Mouse (Mus musculus): Measurements from ENCODE around the gene Lrp4.
A peak's percentile ranks its signal among the peaks of the same experiment; 100 is the strongest.
"Not testable (repeated sequence)": the region's sequence is repeated elsewhere in the genome, so short reads cannot be mapped to it uniquely, and the experiment has no call there.

The Lrp4 gene

DNA sequence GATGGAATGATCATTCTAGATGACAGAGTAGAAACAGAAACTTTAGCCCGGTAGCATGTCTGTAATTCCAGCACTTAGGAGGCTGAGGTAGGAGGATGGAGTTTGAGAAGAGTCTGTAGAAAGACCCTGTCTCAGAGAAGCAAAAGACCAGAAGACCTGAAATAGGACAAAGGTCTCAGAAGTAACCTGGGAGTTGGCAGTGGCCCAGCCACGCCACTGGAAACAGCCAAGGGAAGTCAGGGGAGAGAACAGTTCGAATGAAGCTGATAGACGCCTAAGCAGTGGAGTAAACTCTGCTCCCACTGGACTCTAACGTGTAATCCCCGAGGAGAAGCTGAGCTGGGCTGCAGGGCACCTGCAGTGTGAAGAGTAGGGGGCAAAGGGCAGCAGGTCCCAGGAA, 27.9 kb downstream of the Lrp4 start:
- DNase-seq (ENCODE audit: low spot score) = no peak

GRCm38 (mm10) chr2:91487295-91487694, 30.0 kb downstream of the Lrp4 start:
- not testable (repeated sequence) for DNase-seq (ENCODE audit: low spot score)

GRCm38 (mm10) chr2:91492071-91492635, 34.8 kb downstream of the Lrp4 start:
- DNase-seq (ENCODE audit: low spot score) = no peak

DNA sequence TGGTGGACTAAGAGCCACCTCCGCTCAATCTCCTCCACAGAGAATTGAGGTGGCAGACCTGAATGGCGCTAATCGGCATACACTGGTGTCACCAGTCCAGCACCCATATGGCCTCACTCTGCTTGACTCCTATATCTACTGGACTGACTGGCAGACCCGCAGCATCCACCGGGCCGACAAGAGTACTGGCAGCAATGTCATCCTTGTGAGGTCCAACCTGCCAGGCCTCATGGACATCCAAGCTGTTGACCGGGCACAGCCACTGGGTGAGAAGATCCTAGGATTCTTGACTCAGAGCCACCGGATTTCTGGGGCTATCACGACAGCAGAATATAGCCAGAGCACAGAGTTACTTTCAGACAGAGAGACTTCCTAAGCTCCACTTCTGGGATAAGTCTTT, 36.7 kb downstream of the Lrp4 start:
- no peak for DNase-seq (ENCODE audit: low spot score)

DNA sequence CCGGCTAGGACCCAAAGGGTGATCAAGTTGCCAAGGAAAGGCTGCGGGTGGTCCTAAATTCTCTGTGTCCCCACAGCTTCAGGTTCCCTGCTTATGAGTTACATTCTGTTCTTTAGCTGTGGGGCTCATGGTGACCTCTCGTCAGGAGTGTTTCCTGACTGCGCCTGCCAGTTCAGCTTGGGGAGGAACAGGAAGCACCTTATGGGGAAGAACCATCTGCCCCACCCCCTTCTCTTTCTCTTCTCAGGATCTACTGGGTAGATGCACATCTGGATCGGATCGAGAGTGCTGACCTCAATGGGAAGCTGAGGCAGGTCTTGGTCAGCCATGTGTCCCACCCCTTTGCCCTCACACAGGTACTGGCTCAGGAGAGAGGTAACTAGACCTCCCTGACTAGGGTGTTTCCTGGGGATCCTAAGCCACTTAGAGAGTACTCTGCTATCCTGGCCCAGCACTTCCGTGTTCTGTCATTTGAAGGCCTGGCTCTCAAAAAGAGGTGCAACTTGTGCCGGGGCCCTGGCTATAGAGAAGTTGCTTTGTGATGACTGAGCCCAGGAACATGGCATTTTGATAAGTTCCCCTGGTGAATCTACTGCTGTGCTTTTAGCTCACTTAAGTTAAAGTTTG, 40.9 kb downstream of the Lrp4 start:
- DNase-seq (ENCODE audit: low spot score) = no peak

DNA sequence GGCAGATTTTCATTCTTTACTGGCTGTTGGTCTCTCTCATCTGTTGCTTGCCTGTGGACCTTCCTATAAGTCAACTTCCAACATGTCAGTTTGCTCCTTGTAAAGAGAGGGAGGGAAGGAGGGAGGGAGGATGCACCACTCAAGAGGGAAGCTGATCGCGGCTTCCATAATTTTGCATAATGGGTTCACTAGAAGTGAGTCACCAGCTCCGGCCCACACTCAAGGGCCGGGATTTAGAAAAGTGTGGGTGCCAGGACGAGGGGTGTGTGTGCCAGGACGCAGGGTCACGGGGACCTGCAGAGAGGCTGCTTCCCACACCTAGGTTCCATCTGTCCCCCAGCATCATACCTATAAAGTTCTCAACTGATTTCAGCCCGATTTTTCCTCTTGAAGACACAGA, 50.8 kb downstream of the Lrp4 start:
- DNase-seq (ENCODE audit: low spot score) = no peak

DNA sequence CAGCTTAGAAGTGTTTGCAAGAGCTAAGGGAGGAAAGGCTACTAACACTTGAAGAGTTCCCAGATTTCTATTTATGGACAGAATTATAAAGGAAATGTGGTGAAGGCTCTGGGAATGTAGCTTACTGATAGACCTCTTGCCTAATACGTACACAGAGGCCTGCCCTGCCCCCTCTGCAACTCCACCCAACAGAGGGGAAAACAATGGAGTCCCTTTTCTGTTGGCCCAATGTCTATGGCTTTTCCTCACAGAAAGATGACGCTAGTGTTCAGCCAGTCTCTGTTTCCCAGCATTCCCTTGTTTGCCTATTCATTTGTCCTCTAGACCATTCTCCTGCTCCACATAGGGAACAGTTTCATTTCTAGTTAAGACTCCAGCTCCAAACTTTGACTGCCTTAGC, 59.9 kb downstream of the Lrp4 start:
- DNase-seq (ENCODE audit: low spot score) = no peak

DNA sequence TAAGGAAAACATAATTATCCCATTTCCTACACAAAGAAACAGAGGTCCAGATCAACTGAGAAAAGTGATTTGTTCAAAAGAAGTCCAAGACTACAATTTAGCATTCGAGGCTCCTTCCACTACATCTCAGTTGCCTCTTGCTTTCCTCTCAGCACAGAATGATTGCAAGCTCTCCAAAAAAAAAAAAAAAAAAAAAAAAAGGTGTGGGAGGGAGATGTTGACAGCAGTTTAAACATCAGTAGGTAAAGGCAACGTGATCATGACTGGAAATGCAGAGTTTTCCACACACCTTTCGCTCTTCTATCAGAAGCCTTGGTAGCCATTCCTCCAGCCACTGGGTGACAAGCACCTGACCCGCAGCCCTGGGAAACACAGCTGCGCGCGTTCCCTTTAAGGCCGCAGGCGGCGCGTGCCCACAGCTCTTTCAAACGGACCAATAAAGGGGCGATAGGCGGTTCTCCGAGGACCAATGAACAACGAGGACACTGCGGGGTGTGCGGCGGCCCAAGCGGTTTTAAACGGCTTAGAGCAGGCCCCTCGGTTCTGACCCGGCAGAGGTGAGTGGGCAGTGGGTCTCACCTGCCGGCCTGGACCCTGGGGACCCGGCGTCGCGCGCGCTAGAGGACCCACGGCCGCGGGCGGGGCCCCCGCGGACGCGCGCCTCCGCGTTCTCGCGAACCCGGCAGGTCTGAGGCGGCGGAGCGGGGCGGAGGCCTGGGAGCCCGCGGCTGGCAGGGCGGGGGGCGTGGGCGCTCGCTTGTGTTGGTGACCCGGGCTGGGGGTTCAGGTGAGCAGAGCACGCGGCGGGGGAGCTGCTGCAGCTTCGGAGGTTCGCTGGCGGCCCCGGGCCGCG, 69.2 kb downstream of the Lrp4 start, which contains the start of gene Ckap5:
Ckap5 (plus strand) TSS at position 469 of the 853 bp plus-strand sequence.
- peak; percentile 91 for DNase-seq (ENCODE audit: low spot score)

DNA sequence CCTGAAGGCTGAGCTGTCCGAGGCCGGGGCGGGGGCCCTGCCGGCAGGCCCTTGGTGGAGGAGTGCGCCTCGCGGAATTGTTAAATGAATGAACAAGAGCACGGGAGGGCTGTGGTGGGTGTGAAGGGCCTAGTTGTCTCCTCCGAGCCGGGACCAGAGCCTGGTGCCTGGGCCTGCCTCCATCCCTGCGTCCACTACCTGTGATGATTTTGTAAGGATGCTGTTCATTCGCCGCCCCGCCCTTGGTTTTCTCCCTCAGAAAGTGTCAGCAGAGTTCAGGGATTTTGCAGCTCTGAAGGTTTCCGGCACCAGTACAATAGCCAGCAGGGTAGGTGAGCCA, 69.8 kb downstream of the Lrp4 start:
- DNase-seq (ENCODE audit: low spot score) = no peak

DNA sequence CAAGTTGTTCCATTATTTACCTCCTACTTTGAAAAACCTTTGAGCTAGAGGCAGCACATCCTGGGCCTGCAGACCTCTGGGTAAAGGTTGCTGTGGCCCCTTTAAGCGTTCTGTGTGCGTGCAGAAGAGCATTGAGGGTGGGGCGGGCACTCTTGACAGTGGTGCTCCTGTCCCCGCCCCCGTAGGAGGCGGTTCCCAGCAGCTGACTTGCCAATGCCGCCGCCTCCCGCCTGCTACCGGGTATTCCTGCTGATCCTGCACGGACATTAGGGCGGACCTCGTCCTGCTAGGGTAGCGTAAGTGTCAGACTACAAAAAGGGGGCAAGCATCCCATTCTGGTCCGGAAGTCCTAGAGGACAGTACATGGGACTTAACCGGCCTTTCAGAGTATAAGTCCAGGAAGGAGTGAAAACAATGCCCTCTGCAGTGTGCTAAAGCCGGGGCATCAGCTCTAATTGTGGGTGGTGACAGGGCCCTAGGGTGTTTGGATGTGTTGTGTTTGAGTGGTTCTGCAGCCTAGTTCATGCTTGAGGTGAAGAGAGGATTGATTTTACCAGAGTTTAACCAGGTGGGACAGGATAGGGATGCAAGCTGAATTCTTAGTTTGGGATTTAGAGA, 80.4 kb downstream of the Lrp4 start:
- DNase-seq (ENCODE audit: low spot score) = peak; percentile 88

All from testis, postnatal 10 days (tissue).